Mouse (Mus musculus): ENCODE results near the gene Gabrd. TPM values are rescaled to one million over a fixed set of nuclear protein-coding genes. Genes with fewer than 3 reads are reported as not detected.

Gene Gabrd
- polyA plus RNA-seq, 1 experiment from 2014 or later: not detected

- H3K4me3 ChIP-seq (ENCODE audit: low read depth, low read length): no peak overlapping the region
- WGBS: 42% methylated on average over 2 of the region's 2 CpGs
- no peaks in the 10 kb centered on the region for H3K36me3 ChIP-seq (ENCODE audit: control insufficient read depth, insufficient read depth, low read length)
- DNase-seq (ENCODE audit: low spot score): no peak
- H3K9me3 ChIP-seq (ENCODE audit: control insufficient read depth, low read length): no peaks in the 10 kb centered on the region
- H3K27ac ChIP-seq (ENCODE audit: low read depth, low read length): no peak overlapping the region
- H3K4me2 ChIP-seq: no peak overlapping the region
- no peaks in the 10 kb centered on the region for H3K4me1 ChIP-seq (replicated peaks; ENCODE audit: control insufficient read depth, insufficient read depth, low read length)
- no peak overlapping the region for H3K9ac ChIP-seq (ENCODE audit: low read depth, low read length)
- peaks cover 47% of the 10 kb centered on the region for H3K27me3 ChIP-seq (replicated peaks; ENCODE audit: control insufficient read depth, insufficient read depth, low read length)
- no peak for ATAC-seq (replicated peaks; ENCODE audit: low FRiP score)
These were observed 40.3 kb downstream of the Gabrd start for GRCm38 (mm10) chr4:155357601-155358000.

DNA sequence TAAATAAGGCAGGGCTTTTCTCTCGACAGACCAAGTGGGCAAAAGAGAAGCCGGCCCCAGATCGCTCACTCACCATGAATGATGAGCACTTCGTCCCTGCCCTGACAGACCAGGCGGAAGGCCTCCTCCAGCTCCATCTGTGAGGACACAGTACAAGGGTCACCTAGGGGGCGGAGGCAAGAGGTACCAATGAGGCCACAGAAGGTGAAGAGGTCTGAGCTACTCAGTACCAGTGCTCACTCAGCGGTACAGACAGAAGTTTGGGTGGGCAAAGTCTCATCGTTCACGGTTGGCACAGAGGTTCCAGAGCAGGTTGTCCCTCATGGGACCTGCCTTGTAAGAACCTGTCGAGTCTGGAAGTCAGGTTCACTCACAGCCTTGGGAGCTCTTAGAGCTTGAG is 41.6 kb downstream of the Gabrd start:
- ATAC-seq (replicated peaks; ENCODE audit: low FRiP score) (no peak), DNase-seq (ENCODE audit: low spot score) (no peak)
- Histone ChIP-seq H3K27me3 (replicated peaks; ENCODE audit: control insufficient read depth, insufficient read depth, low read length) (peaks cover 34% of the 10 kb centered on the region), H3K27ac (ENCODE audit: low read depth, low read length) (no peak overlapping the region), H3K9me3 (ENCODE audit: control insufficient read depth, low read length) (no peaks in the 10 kb centered on the region), H3K4me3 (ENCODE audit: low read depth, low read length) (no peak overlapping the region), H3K4me2 (no peak overlapping the region), H3K9ac (ENCODE audit: low read depth, low read length) (no peak overlapping the region), H3K36me3 (ENCODE audit: control insufficient read depth, insufficient read depth, low read length) (no peaks in the 10 kb centered on the region), H3K4me1 (replicated peaks; ENCODE audit: control insufficient read depth, insufficient read depth, low read length) (no peaks in the 10 kb centered on the region)
- 84% methylated on average over 10 of the region's 10 CpGs for WGBS

GRCm38 (mm10) chr4:155354546-155354945 is 43.4 kb downstream of the Gabrd start:
- no peaks in the 10 kb centered on the region for H3K4me1 ChIP-seq (replicated peaks; ENCODE audit: control insufficient read depth, insufficient read depth, low read length)
- no peak overlapping the region for H3K27ac ChIP-seq (ENCODE audit: low read depth, low read length)
- H3K36me3 ChIP-seq (ENCODE audit: control insufficient read depth, insufficient read depth, low read length): no peaks in the 10 kb centered on the region
- 67% methylated on average over 7 of the region's 7 CpGs for WGBS
- no peak overlapping the region for H3K9ac ChIP-seq (ENCODE audit: low read depth, low read length)
- no peak for ATAC-seq (replicated peaks; ENCODE audit: low FRiP score)
- no peak for DNase-seq (ENCODE audit: low spot score)
- no peak overlapping the region for H3K4me3 ChIP-seq (ENCODE audit: low read depth, low read length)
- H3K27me3 ChIP-seq (replicated peaks; ENCODE audit: control insufficient read depth, insufficient read depth, low read length): peaks cover 16% of the 10 kb centered on the region
- H3K4me2 ChIP-seq: no peak overlapping the region
- H3K9me3 ChIP-seq (ENCODE audit: control insufficient read depth, low read length): no peaks in the 10 kb centered on the region

GRCm38 (mm10) chr4:155354035-155354434 is 43.9 kb downstream of the Gabrd start:
- 61% methylated on average over 6 of the region's 6 CpGs for WGBS
- H3K27me3 ChIP-seq (replicated peaks; ENCODE audit: control insufficient read depth, insufficient read depth, low read length): peaks cover 11% of the 10 kb centered on the region

GRCm38 (mm10) chr4:155352581-155352980 is 45.3 kb downstream of the Gabrd start:
- Histone ChIP-seq H3K4me2 (no peak overlapping the region), H3K27ac (ENCODE audit: low read depth, low read length) (no peak overlapping the region), H3K36me3 (ENCODE audit: control insufficient read depth, insufficient read depth, low read length) (no peaks in the 10 kb centered on the region), H3K9ac (ENCODE audit: low read depth, low read length) (no peak overlapping the region), H3K4me1 (replicated peaks; ENCODE audit: control insufficient read depth, insufficient read depth, low read length) (no peaks in the 10 kb centered on the region), H3K4me3 (ENCODE audit: low read depth, low read length) (no peak overlapping the region), H3K27me3 (replicated peaks; ENCODE audit: control insufficient read depth, insufficient read depth, low read length) (peaks cover 3% of the 10 kb centered on the region; the same call in 1 of the 2 replicates), H3K9me3 (ENCODE audit: control insufficient read depth, low read length) (no peaks in the 10 kb centered on the region)
- DNase-seq (ENCODE audit: low spot score) (no peak), ATAC-seq (replicated peaks; ENCODE audit: low FRiP score) (no peak)
- 53% methylated on average over 3 of the region's 3 CpGs for WGBS

More at GRCm38 (mm10) chr4:155354035-155354434, 43.9 kb downstream of the Gabrd start:
- Histone ChIP-seq H3K4me3 (ENCODE audit: low read depth, low read length) (no peak overlapping the region), H3K9me3 (ENCODE audit: control insufficient read depth, low read length) (no peaks in the 10 kb centered on the region), H3K27ac (ENCODE audit: low read depth, low read length) (no peak overlapping the region), H3K4me1 (replicated peaks; ENCODE audit: control insufficient read depth, insufficient read depth, low read length) (no peaks in the 10 kb centered on the region), H3K9ac (ENCODE audit: low read depth, low read length) (no peak overlapping the region), H3K36me3 (ENCODE audit: control insufficient read depth, insufficient read depth, low read length) (no peaks in the 10 kb centered on the region), H3K4me2 (no peak overlapping the region)
- DNase-seq (ENCODE audit: low spot score) (no peak), ATAC-seq (replicated peaks; ENCODE audit: low FRiP score) (no peak)

DNA sequence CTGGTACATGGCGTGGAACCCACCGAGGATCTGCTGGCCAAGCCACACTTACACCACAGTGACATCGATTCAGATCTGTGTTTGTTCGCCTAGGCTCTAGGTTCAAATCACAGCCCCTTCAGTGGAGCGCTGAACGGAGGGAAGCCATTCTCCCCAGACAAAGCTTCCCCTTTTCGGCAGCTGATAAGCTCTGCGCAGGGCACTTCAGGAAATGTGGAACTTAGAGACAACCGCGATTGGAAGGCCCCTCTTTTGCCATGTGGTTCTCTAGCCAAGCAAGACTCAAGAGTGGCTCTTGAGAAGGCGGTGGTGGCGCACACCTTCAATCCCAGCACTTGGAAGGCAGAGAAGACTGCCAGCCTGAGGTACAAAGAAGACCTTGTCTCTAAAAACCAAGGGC is 51.6 kb downstream of the Gabrd start:
- no peaks in the 10 kb centered on the region; the same call in 1 of the 2 replicates for H3K4me1 ChIP-seq (replicated peaks; ENCODE audit: control insufficient read depth, insufficient read depth, low read length)
- H3K27me3 ChIP-seq (replicated peaks; ENCODE audit: control insufficient read depth, insufficient read depth, low read length): peaks cover 39% of the 10 kb centered on the region
- ATAC-seq (replicated peaks; ENCODE audit: low FRiP score) (no peak), DNase-seq (ENCODE audit: low spot score) (no peak)
- H3K27ac ChIP-seq (ENCODE audit: low read depth, low read length): no peak overlapping the region
- 42% methylated on average over 12 of the region's 12 CpGs for WGBS
- H3K4me2 ChIP-seq: no peak overlapping the region
- H3K9me3 ChIP-seq (ENCODE audit: control insufficient read depth, low read length): no peaks in the 10 kb centered on the region
- H3K9ac ChIP-seq (ENCODE audit: low read depth, low read length): no peak overlapping the region
- no peaks in the 10 kb centered on the region for H3K36me3 ChIP-seq (ENCODE audit: control insufficient read depth, insufficient read depth, low read length)
- H3K4me3 ChIP-seq (ENCODE audit: low read depth, low read length): no peak overlapping the region

DNA sequence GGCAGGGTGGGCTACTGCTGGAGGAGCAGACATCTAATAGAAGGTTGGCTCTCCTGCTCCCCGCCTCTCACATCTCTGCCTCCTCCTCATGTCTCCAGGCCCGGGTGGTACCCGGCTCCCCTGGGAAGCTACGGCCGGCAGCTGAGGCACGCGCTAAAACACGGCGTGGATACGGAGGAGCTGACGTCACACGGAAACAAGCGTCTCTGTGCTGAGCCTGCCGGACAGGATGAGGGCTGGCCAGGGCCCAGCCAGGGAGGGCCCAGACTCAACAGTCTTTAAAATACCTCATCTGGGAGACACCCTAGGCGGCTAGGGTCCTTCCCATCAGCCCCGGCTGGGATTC is 52.3 kb downstream of the Gabrd start:
- Histone ChIP-seq H3K4me2 (peak overlapping the region; percentile 69), H3K36me3 (ENCODE audit: control insufficient read depth, insufficient read depth, low read length) (no peaks in the 10 kb centered on the region), H3K27me3 (replicated peaks; ENCODE audit: control insufficient read depth, insufficient read depth, low read length) (peaks cover 39% of the 10 kb centered on the region), H3K9ac (ENCODE audit: low read depth, low read length) (no peak overlapping the region), H3K9me3 (ENCODE audit: control insufficient read depth, low read length) (no peaks in the 10 kb centered on the region), H3K4me1 (replicated peaks; ENCODE audit: control insufficient read depth, insufficient read depth, low read length) (no peaks in the 10 kb centered on the region; the same call in 1 of the 2 replicates), H3K4me3 (ENCODE audit: low read depth, low read length) (peak overlapping the region; percentile 45), H3K27ac (ENCODE audit: low read depth, low read length) (no peak overlapping the region)
- ATAC-seq (replicated peaks; ENCODE audit: low FRiP score): no peak; the same call in 1 of the 2 replicates
- DNase-seq (ENCODE audit: low spot score): no peak
- 7% methylated on average over 16 of the region's 16 CpGs for WGBS

- ATAC-seq (replicated peaks; ENCODE audit: low FRiP score) (no peak), DNase-seq (ENCODE audit: low spot score) (no peak)
- peaks cover 39% of the 10 kb centered on the region for H3K27me3 ChIP-seq (replicated peaks; ENCODE audit: control insufficient read depth, insufficient read depth, low read length)
- H3K36me3 ChIP-seq (ENCODE audit: control insufficient read depth, insufficient read depth, low read length): no peaks in the 10 kb centered on the region
- no peaks in the 10 kb centered on the region; the same call in 1 of the 2 replicates for H3K4me1 ChIP-seq (replicated peaks; ENCODE audit: control insufficient read depth, insufficient read depth, low read length)
- peak overlapping the region; percentile 45 for H3K4me3 ChIP-seq (ENCODE audit: low read depth, low read length)
- no peaks in the 10 kb centered on the region for H3K9me3 ChIP-seq (ENCODE audit: control insufficient read depth, low read length)
- H3K9ac ChIP-seq (ENCODE audit: low read depth, low read length): no peak overlapping the region
- H3K4me2 ChIP-seq: peak overlapping the region; percentile 69
- WGBS: 17% methylated on average over 47 of the region's 47 CpGs
- H3K27ac ChIP-seq (ENCODE audit: low read depth, low read length): no peak overlapping the region
These were observed 53.0 kb downstream of the Gabrd start for GRCm38 (mm10) chr4:155344716-155345607.

GRCm38 (mm10) chr4:155344299-155344600 is 53.7 kb downstream of the Gabrd start:
- Histone ChIP-seq H3K4me1 (replicated peaks; ENCODE audit: control insufficient read depth, insufficient read depth, low read length) (no peaks in the 10 kb centered on the region; the same call in 1 of the 2 replicates), H3K9ac (ENCODE audit: low read depth, low read length) (no peak overlapping the region), H3K36me3 (ENCODE audit: control insufficient read depth, insufficient read depth, low read length) (no peaks in the 10 kb centered on the region), H3K4me3 (ENCODE audit: low read depth, low read length) (no peak overlapping the region), H3K4me2 (no peak overlapping the region), H3K27me3 (replicated peaks; ENCODE audit: control insufficient read depth, insufficient read depth, low read length) (peaks cover 39% of the 10 kb centered on the region), H3K27ac (ENCODE audit: low read depth, low read length) (no peak overlapping the region), H3K9me3 (ENCODE audit: control insufficient read depth, low read length) (no peaks in the 10 kb centered on the region)
- ATAC-seq (replicated peaks; ENCODE audit: low FRiP score): no peak
- no peak for DNase-seq (ENCODE audit: low spot score)
- 41% methylated on average over 3 of the region's 3 CpGs for WGBS

Data from liver, embryonic 11.5 days (tissue).